30 mouse cellular contexts compared by ENCODE assay signal in genomic region chr19:16026276-16026675, GRCm38 (mm10).
"Had no signal": no experiment of that assay in that cellular context is flagged by ENCODE, and none has a peak within 500 bp of the region (broad histone marks: within the 10 kb centered on the region; RNA-seq: fewer than 3 reads in every experiment).

No protein-coding gene starts in this region.

- H3K4me1 ChIP-seq: limb, embryonic 15.5 days; liver, embryonic 12.5 days; lung, embryonic 15.5 days; midbrain, embryonic 12.5 days; midbrain, embryonic 13.5 days had no signal

- H3K4me3 ChIP-seq: limb, embryonic 10.5 days; limb, embryonic 12.5 days; limb, embryonic 13.5 days; limb, embryonic 15.5 days; liver, embryonic 12.5 days; liver, embryonic 13.5 days; liver, embryonic 15.5 days; lung, embryonic 15.5 days; megakaryocyte, embryonic 14.5 days; midbrain, embryonic 10.5 days; midbrain, embryonic 12.5 days; midbrain, embryonic 13.5 days; myocyte; neural tube, embryonic 12.5 days had no signal

- DNase-seq: left cerebral cortex, postnatal 4 days; liver; liver, embryonic 13.5 days; liver, postnatal 0 days; lung, adult 18-20 months; lung, adult 2 months; lung, embryonic 14.5 days; lung, postnatal 10 days; lung, postnatal 14 days; lung, postnatal 36 days; lung, postnatal 4 days; midbrain, embryonic 14.5 days had no signal

- H3K9me3 ChIP-seq: limb, embryonic 10.5 days; limb, embryonic 13.5 days; limb, embryonic 15.5 days; liver, embryonic 12.5 days; liver, embryonic 13.5 days; liver, embryonic 15.5 days; lung, embryonic 15.5 days; midbrain, embryonic 10.5 days; midbrain, embryonic 12.5 days; midbrain, embryonic 13.5 days; neural tube, embryonic 12.5 days had no signal

- H3K36me3 ChIP-seq: limb, embryonic 10.5 days; limb, embryonic 12.5 days; limb, embryonic 13.5 days; limb, embryonic 15.5 days; liver, embryonic 12.5 days; liver, embryonic 13.5 days; liver, embryonic 15.5 days; lung, embryonic 15.5 days; midbrain, embryonic 10.5 days; midbrain, embryonic 12.5 days; midbrain, embryonic 13.5 days; neural tube, embryonic 12.5 days had no signal

- ATAC-seq: liver, embryonic 12.5 days; liver, postnatal 0 days; lung, postnatal 0 days; midbrain, embryonic 13.5 days; midbrain, embryonic 16.5 days had no signal

- H3K27ac ChIP-seq: limb, embryonic 10.5 days; limb, embryonic 12.5 days; limb, embryonic 13.5 days; limb, embryonic 15.5 days; liver, embryonic 12.5 days; liver, embryonic 13.5 days; liver, embryonic 14.5 days; liver, embryonic 15.5 days; lung, embryonic 15.5 days; macrophage; midbrain, embryonic 10.5 days; midbrain, embryonic 12.5 days; midbrain, embryonic 13.5 days; neural tube, embryonic 12.5 days had no signal

- H3K9ac ChIP-seq: limb, embryonic 12.5 days; limb, embryonic 13.5 days; limb, embryonic 15.5 days; liver, embryonic 12.5 days; liver, embryonic 13.5 days; liver, embryonic 14.5 days; liver, embryonic 15.5 days; liver, postnatal 0 days; lung, embryonic 14.5 days; lung, embryonic 15.5 days; midbrain, embryonic 12.5 days; midbrain, embryonic 13.5 days; neural tube, embryonic 12.5 days had no signal

- H3K4me2 ChIP-seq: limb, embryonic 12.5 days; limb, embryonic 13.5 days; limb, embryonic 15.5 days; liver, embryonic 11.5 days; liver, embryonic 12.5 days; liver, embryonic 13.5 days; liver, embryonic 15.5 days; lung, embryonic 14.5 days; lung, embryonic 15.5 days; midbrain, embryonic 12.5 days; midbrain, embryonic 13.5 days; neural tube, embryonic 12.5 days had no signal

- H3K27me3 ChIP-seq: limb, embryonic 12.5 days; limb, embryonic 13.5 days; limb, embryonic 15.5 days; liver, embryonic 12.5 days; liver, embryonic 13.5 days; liver, embryonic 15.5 days; lung, embryonic 15.5 days; midbrain, embryonic 12.5 days; midbrain, embryonic 13.5 days; neural tube, embryonic 12.5 days had no signal
